Mouse (Mus musculus) bone marrow, adult 2 months (tissue): ENCODE measurements around the gene Ccdc158.

Experiments
- CTCF ChIP-seq: fragments of 200-500 bp; IDR thresholded peaks from 2 replicates; pipeline ENCODE4 v1.5.1; 2011; ENCODE audit warnings: low read length, control low read depth; ENCODE audit not compliant: control insufficient read depth, insufficient read depth
- POLR2A ChIP-seq: fragments of 200-500 bp; IDR thresholded peaks from 2 replicates; pipeline ENCODE4 v1.6.1; 2011; ENCODE audit warnings: low read depth, mild to moderate bottlenecking, control low read depth, low read length, borderline replicate concordance; ENCODE audit not compliant: control insufficient read depth

- TF ChIP-seq CTCF, result no peak
- no peak for TF ChIP-seq POLR2A
Measured at GRCm38 (mm10) chr5:92579559-92579958, 95.5 kb downstream of the Ccdc158 start.
